Mouse (Mus musculus): ENCODE data around the gene Syde2. TPM values are rescaled to one million over a fixed set of nuclear protein-coding genes. Genes with fewer than 3 reads are reported as not detected.

Gene Syde2
- total RNA-seq, 2 experiments from 2014 or later, result not detected

- ATAC-seq (replicated peaks; ENCODE audit: low FRiP score, poor library complexity, severe bottlenecking), result no peak
Observed at GRCm38 (mm10) chr3:146047704-146048207, 60.1 kb downstream of the Syde2 start.

- no peak for ATAC-seq (replicated peaks; ENCODE audit: low FRiP score, poor library complexity, severe bottlenecking)
Observed at GRCm38 (mm10) chr3:146049951-146050350, 62.3 kb downstream of the Syde2 start.

GRCm38 (mm10) chr3:146051277-146052007 lies 63.8 kb downstream of the Syde2 start:
- no peak for ATAC-seq (replicated peaks; ENCODE audit: low FRiP score, poor library complexity, severe bottlenecking)

GRCm38 (mm10) chr3:146053082-146053814 lies 65.6 kb downstream of the Syde2 start:
- no peak for ATAC-seq (replicated peaks; ENCODE audit: low FRiP score, poor library complexity, severe bottlenecking)

GRCm38 (mm10) chr3:146053873-146054272 lies 66.2 kb downstream of the Syde2 start:
- ATAC-seq (replicated peaks; ENCODE audit: low FRiP score, poor library complexity, severe bottlenecking), result no peak

- ATAC-seq (replicated peaks; ENCODE audit: low FRiP score, poor library complexity, severe bottlenecking), result no peak
Observed at GRCm38 (mm10) chr3:146057131-146057530, 69.5 kb downstream of the Syde2 start.

- ATAC-seq (replicated peaks; ENCODE audit: low FRiP score, poor library complexity, severe bottlenecking), result no peak
Observed at GRCm38 (mm10) chr3:146058263-146058662, 70.6 kb downstream of the Syde2 start.

GRCm38 (mm10) chr3:146059356-146059926 lies 71.8 kb downstream of the Syde2 start:
- ATAC-seq (replicated peaks; ENCODE audit: low FRiP score, poor library complexity, severe bottlenecking), result no peak

GRCm38 (mm10) chr3:146063146-146063545 lies 75.5 kb downstream of the Syde2 start:
- no peak for ATAC-seq (replicated peaks; ENCODE audit: low FRiP score, poor library complexity, severe bottlenecking)

- no peak for ATAC-seq (replicated peaks; ENCODE audit: low FRiP score, poor library complexity, severe bottlenecking)
Observed at GRCm38 (mm10) chr3:146069276-146069675, 81.6 kb downstream of the Syde2 start.

Other genes starting within 250 kb of the Syde2 start
- 0.72 TPM in 1 of 2 replicates, not detected in the other for gene Ddah1, start 229.2 kb upstream of the Syde2 start, total RNA-seq (2015; ENCODE audit: low replicate concordance)
- gene Ddah1, start 229.2 kb upstream of the Syde2 start, total RNA-seq (2017; ENCODE audit: low replicate concordance), result not detected in 2 replicates
- gene Bcl10, start 65.1 kb upstream of the Syde2 start, total RNA-seq (2015; ENCODE audit: low replicate concordance), result 13.4 and 31.7 TPM in 2 replicates
- gene Bcl10, start 65.1 kb upstream of the Syde2 start, total RNA-seq (2017; ENCODE audit: low replicate concordance), result 9.5 and 26.3 TPM in 2 replicates
- 27.0 and 27.7 TPM in 2 replicates for gene 2410004B18Rik, start 49.9 kb upstream of the Syde2 start, total RNA-seq (2015; ENCODE audit: low replicate concordance)
- 11.3 and 14.4 TPM in 2 replicates for gene 2410004B18Rik, start 49.9 kb upstream of the Syde2 start, total RNA-seq (2017; ENCODE audit: low replicate concordance)
- not detected in 2 replicates for gene Wdr63, start 120.3 kb downstream of the Syde2 start, total RNA-seq (2015; ENCODE audit: low replicate concordance)
- not detected in 2 replicates for gene Wdr63, start 120.3 kb downstream of the Syde2 start, total RNA-seq (2017; ENCODE audit: low replicate concordance)
- not detected in 2 replicates for gene Mcoln3, start 129.6 kb downstream of the Syde2 start, total RNA-seq (2015; ENCODE audit: low replicate concordance)
- not detected in 2 replicates for gene Mcoln3, start 129.6 kb downstream of the Syde2 start, total RNA-seq (2017; ENCODE audit: low replicate concordance)
- gene Mcoln2, start 162.0 kb downstream of the Syde2 start, total RNA-seq (2015; ENCODE audit: low replicate concordance), result 1.4 TPM in 1 of 2 replicates, not detected in the other
- 1.9 and 6.5 TPM in 2 replicates for gene Mcoln2, start 162.0 kb downstream of the Syde2 start, total RNA-seq (2017; ENCODE audit: low replicate concordance)
- not detected in 2 replicates for gene Lpar3, start 233.1 kb downstream of the Syde2 start, total RNA-seq (2015; ENCODE audit: low replicate concordance)
- not detected in 2 replicates for gene Lpar3, start 233.1 kb downstream of the Syde2 start, total RNA-seq (2017; ENCODE audit: low replicate concordance)